8 mouse cellular contexts compared by ENCODE assay signal in the genomic region with DNA sequence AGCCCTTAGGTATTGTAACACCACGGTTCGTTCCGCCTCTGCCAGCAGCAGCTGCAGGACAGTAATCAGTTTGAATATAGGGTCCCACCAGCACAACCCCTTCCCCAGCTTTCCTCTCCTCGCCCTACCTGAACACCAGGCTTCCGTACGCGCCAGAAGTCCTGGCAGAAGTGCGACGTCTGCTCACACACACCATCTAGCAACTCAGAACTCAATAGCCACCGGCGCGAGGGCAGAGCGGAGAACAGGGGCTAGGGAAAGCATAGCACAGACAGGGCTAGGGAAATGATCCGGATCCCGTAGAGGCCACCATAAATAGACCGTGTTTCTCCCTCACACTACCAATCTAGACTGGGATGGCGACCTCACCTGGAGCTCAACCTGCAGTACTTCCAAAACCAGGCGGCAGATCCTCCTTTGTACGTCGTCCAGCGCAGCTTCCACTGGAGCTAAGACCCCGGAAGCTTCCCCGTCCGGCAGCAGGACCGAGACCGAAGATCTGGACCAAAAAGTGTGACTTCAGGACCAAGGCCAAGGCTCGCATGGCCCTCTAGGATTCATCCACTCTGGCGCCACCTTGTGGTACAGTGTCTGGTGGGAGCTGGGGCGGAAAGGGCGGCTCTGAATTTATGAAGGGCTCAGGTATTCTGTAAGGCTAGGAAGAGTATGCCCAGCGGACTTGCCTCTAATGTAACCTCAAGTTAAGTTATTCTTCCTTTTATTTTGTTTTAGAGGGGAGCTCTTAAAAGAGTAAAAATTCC. TPM values are rescaled to one million over a fixed set of nuclear protein-coding genes. Genes with fewer than 3 reads are reported as not detected.
DNase-seq lines count a peak whose midpoint lies in the region; ATAC-seq lines count a peak whose summit lies in the region.

No protein-coding gene starts in this region.

- H3K4me1 ChIP-seq in embryonic facial prominence, embryonic 11.5 days (ENCODE audit: control insufficient read depth, insufficient read depth, low read length): peaks cover 5% of the 10 kb centered on the region; the same call in 1 of the 2 replicates
- H3K4me1 ChIP-seq in heart, embryonic 11.5 days (ENCODE audit: control insufficient read depth, insufficient read depth, low read length): peaks cover 20% of the 10 kb centered on the region
- H3K4me1 ChIP-seq in kidney, embryonic 14.5 days (ENCODE audit: control insufficient read depth, insufficient read depth, low read length): peaks cover 22% of the 10 kb centered on the region
- H3K4me1 ChIP-seq in liver, embryonic 13.5 days (replicated peaks): peaks cover 32% of the 10 kb centered on the region
- peaks cover 23% of the 10 kb centered on the region for H3K4me1 ChIP-seq in stomach, embryonic 15.5 days

- ATAC-seq in embryonic facial prominence, embryonic 11.5 days (replicated peaks; ENCODE audit: insufficient number of reproducible peaks, low FRiP score, low TSS enrichment, low read depth): no peak
- no peak for ATAC-seq in heart, embryonic 11.5 days (replicated peaks; ENCODE audit: insufficient number of reproducible peaks, low FRiP score, low TSS enrichment)
- ATAC-seq in kidney, embryonic 14.5 days (ENCODE audit: low FRiP score, low TSS enrichment): no peak
- ATAC-seq in liver, embryonic 13.5 days (ENCODE audit: low read depth): no peak
- ATAC-seq in stomach, embryonic 15.5 days (ENCODE audit: insufficient read depth, low FRiP score, low read depth): no peak

- H3K27ac ChIP-seq in embryonic facial prominence, embryonic 11.5 days (replicated peaks; ENCODE audit: low read depth, low read length): no peak overlapping the region
- no peak overlapping the region for H3K27ac ChIP-seq in heart, embryonic 11.5 days (ENCODE audit: low read depth, low read length)
- H3K27ac ChIP-seq in kidney, embryonic 14.5 days (ENCODE audit: low read depth, low read length): no peak overlapping the region
- no peak overlapping the region for H3K27ac ChIP-seq in liver, embryonic 13.5 days
- no peak overlapping the region for H3K27ac ChIP-seq in stomach, embryonic 15.5 days

- no peaks in the 10 kb centered on the region for H3K36me3 ChIP-seq in embryonic facial prominence, embryonic 11.5 days (replicated peaks; ENCODE audit: control insufficient read depth, insufficient read depth, low read depth, low read length)
- no peaks in the 10 kb centered on the region for H3K36me3 ChIP-seq in heart, embryonic 11.5 days (ENCODE audit: control insufficient read depth, insufficient read depth, low read length)
- H3K36me3 ChIP-seq in kidney, embryonic 14.5 days (ENCODE audit: control insufficient read depth, insufficient read depth, low read length): no peaks in the 10 kb centered on the region
- no peaks in the 10 kb centered on the region for H3K36me3 ChIP-seq in liver, embryonic 13.5 days
- H3K36me3 ChIP-seq in stomach, embryonic 15.5 days: no peaks in the 10 kb centered on the region

- peak; percentile 87 for DNase-seq in 416B (ENCODE audit: low read depth)
- peak; percentile 76 for DNase-seq in adrenal gland, adult 8-10 months
- peak; percentile 96 for DNase-seq in embryonic facial prominence, embryonic 11.5 days (ENCODE audit: low spot score)
- DNase-seq in liver, embryonic 13.5 days: peak; percentile 81
- DNase-seq in natural killer cell, adult 2 months (ENCODE audit: low spot score in 2 of 2): peak; percentile 84 to 91

- H3K27me3 ChIP-seq in embryonic facial prominence, embryonic 11.5 days (ENCODE audit: control insufficient read depth, insufficient read depth, low read length): peaks cover 12% of the 10 kb centered on the region
- peaks cover 16% of the 10 kb centered on the region for H3K27me3 ChIP-seq in heart, embryonic 11.5 days (ENCODE audit: control insufficient read depth, insufficient read depth, low read length)
- H3K27me3 ChIP-seq in kidney, embryonic 14.5 days (ENCODE audit: control insufficient read depth, insufficient read depth, low read length): peaks cover 9% of the 10 kb centered on the region; the same call in 1 of the 2 replicates
- peaks cover 32% of the 10 kb centered on the region for H3K27me3 ChIP-seq in liver, embryonic 13.5 days
- peaks cover 10% of the 10 kb centered on the region for H3K27me3 ChIP-seq in stomach, embryonic 15.5 days (replicated peaks)

- peak overlapping the region; percentile 47 for H3K4me3 ChIP-seq in embryonic facial prominence, embryonic 11.5 days (ENCODE audit: low read depth, low read length)
- peak overlapping the region; percentile 51; the same call in 1 of the 2 replicates for H3K4me3 ChIP-seq in heart, embryonic 11.5 days (ENCODE audit: low read depth, low read length)
- peak overlapping the region; percentile 6; the same call in 1 of the 2 replicates for H3K4me3 ChIP-seq in kidney, embryonic 14.5 days (ENCODE audit: low read length)
- peak overlapping the region; percentile 61; the same call in 1 of the 2 replicates for H3K4me3 ChIP-seq in liver, embryonic 13.5 days (replicated peaks)
- peak overlapping the region; percentile 19; the same call in 1 of the 2 replicates for H3K4me3 ChIP-seq in stomach, embryonic 15.5 days (replicated peaks)

- H3K9ac ChIP-seq in embryonic facial prominence, embryonic 11.5 days (replicated peaks; ENCODE audit: low read length): no peak overlapping the region
- H3K9ac ChIP-seq in heart, embryonic 11.5 days (ENCODE audit: low read depth, low read length): no peak overlapping the region
- H3K9ac ChIP-seq in kidney, embryonic 14.5 days (ENCODE audit: low read depth, low read length): no peak overlapping the region
- H3K9ac ChIP-seq in liver, embryonic 13.5 days: no peak overlapping the region
- H3K9ac ChIP-seq in stomach, embryonic 15.5 days: no peak overlapping the region

- peak overlapping the region; percentile 69 for H3K4me2 ChIP-seq in embryonic facial prominence, embryonic 11.5 days (ENCODE audit: low read depth, low read length)
- peak overlapping the region; percentile 92 for H3K4me2 ChIP-seq in heart, embryonic 11.5 days
- H3K4me2 ChIP-seq in kidney, embryonic 14.5 days (replicated peaks; ENCODE audit: low read depth, low read length): peak overlapping the region; percentile 87
- H3K4me2 ChIP-seq in liver, embryonic 13.5 days: peak overlapping the region; percentile 87
- H3K4me2 ChIP-seq in stomach, embryonic 15.5 days: peak overlapping the region; percentile 84

- WGBS in embryonic facial prominence, embryonic 11.5 days: 7% methylated on average over 31 of the region's 31 CpGs
- WGBS in heart, embryonic 11.5 days (ENCODE audit: insufficient replicate concordance): 11% methylated on average over 31 of the region's 31 CpGs
- 9% methylated on average over 31 of the region's 31 CpGs for WGBS in kidney, embryonic 14.5 days
- WGBS in liver, embryonic 13.5 days (ENCODE audit: insufficient replicate concordance): 17% methylated on average over 31 of the region's 31 CpGs
- 8% methylated on average over 31 of the region's 31 CpGs for WGBS in stomach, embryonic 15.5 days

- no peaks in the 10 kb centered on the region for H3K9me3 ChIP-seq in embryonic facial prominence, embryonic 11.5 days (replicated peaks; ENCODE audit: control insufficient read depth, low read length)
- H3K9me3 ChIP-seq in heart, embryonic 11.5 days (replicated peaks; ENCODE audit: control insufficient read depth, low read length): no peaks in the 10 kb centered on the region
- no peaks in the 10 kb centered on the region for H3K9me3 ChIP-seq in kidney, embryonic 14.5 days (ENCODE audit: control insufficient read depth, low read length)
- no peaks in the 10 kb centered on the region for H3K9me3 ChIP-seq in liver, embryonic 13.5 days (replicated peaks)
- no peaks in the 10 kb centered on the region for H3K9me3 ChIP-seq in stomach, embryonic 15.5 days

RNA-seq across cellular contexts. Expression of a gene that starts 1.1 kb away (rescaled TPM):
- 1 to 10 TPM; 2.6 to 5.0 (median 4.6) TPM for total RNA-seq in adrenal gland, adult 8-10 months (2022)
- 23.6 and 25.2 TPM in 2 replicates for polyA plus RNA-seq in embryonic facial prominence, embryonic 11.5 days (2014; fragmentation: Nextera tagmentation; extraction: Ambion mirVana)
- polyA plus RNA-seq in heart, embryonic 11.5 days (2014; fragmentation: Nextera tagmentation; extraction: Ambion mirVana): 4.5 and 6.7 TPM in 2 replicates
- 4.3 and 10.4 TPM in 2 replicates for polyA plus RNA-seq in kidney, embryonic 14.5 days (2014; fragmentation: Nextera tagmentation; extraction: Ambion mirVana)
- 0.60 and 1.1 TPM in 2 replicates for polyA plus RNA-seq in liver, embryonic 13.5 days (2015; fragmentation: Nextera tagmentation; extraction: Ambion mirVana)
- 9.1 and 10.7 TPM in 2 replicates for polyA plus RNA-seq in stomach, embryonic 15.5 days (2015; fragmentation: Nextera tagmentation; extraction: Ambion mirVana)

RNA-seq across cellular contexts. Expression of a gene that starts 5.2 kb away (rescaled TPM):
- total RNA-seq in adrenal gland, adult 8-10 months (2022): 10 to 100 TPM; 20.0 to 57.6 (median 36.8) TPM
- polyA plus RNA-seq in embryonic facial prominence, embryonic 11.5 days (2014; fragmentation: Nextera tagmentation; extraction: Ambion mirVana): 7.2 and 8.2 TPM in 2 replicates
- polyA plus RNA-seq in heart, embryonic 11.5 days (2014; fragmentation: Nextera tagmentation; extraction: Ambion mirVana): 10.8 and 15.0 TPM in 2 replicates
- 13.1 and 17.8 TPM in 2 replicates for polyA plus RNA-seq in kidney, embryonic 14.5 days (2014; fragmentation: Nextera tagmentation; extraction: Ambion mirVana)
- 6.2 and 6.7 TPM in 2 replicates for polyA plus RNA-seq in liver, embryonic 13.5 days (2015; fragmentation: Nextera tagmentation; extraction: Ambion mirVana)
- polyA plus RNA-seq in stomach, embryonic 15.5 days (2015; fragmentation: Nextera tagmentation; extraction: Ambion mirVana): 10.4 and 10.9 TPM in 2 replicates

RNA-seq across cellular contexts. Expression of a gene that starts 6.7 kb away (rescaled TPM):
- 10 to 100 TPM; 39.5 to 53.6 (median 42.0) TPM for total RNA-seq in adrenal gland, adult 8-10 months (2022)
- 103 and 110 TPM in 2 replicates for polyA plus RNA-seq in embryonic facial prominence, embryonic 11.5 days (2014; fragmentation: Nextera tagmentation; extraction: Ambion mirVana)
- polyA plus RNA-seq in heart, embryonic 11.5 days (2014; fragmentation: Nextera tagmentation; extraction: Ambion mirVana): 70.7 and 81.9 TPM in 2 replicates
- 103 and 117 TPM in 2 replicates for polyA plus RNA-seq in kidney, embryonic 14.5 days (2014; fragmentation: Nextera tagmentation; extraction: Ambion mirVana)
- 187 and 232 TPM in 2 replicates for polyA plus RNA-seq in liver, embryonic 13.5 days (2015; fragmentation: Nextera tagmentation; extraction: Ambion mirVana)
- polyA plus RNA-seq in stomach, embryonic 15.5 days (2015; fragmentation: Nextera tagmentation; extraction: Ambion mirVana): 80.4 and 83.1 TPM in 2 replicates

RNA-seq across cellular contexts. Expression of a gene that starts 14.7 kb away (rescaled TPM):
- total RNA-seq in adrenal gland, adult 8-10 months (2022): 10 to 100 TPM in 2 of 4 experiments, 1 to 10 TPM in 2; 7.0 to 14.0 (median 9.3) TPM
- polyA plus RNA-seq in embryonic facial prominence, embryonic 11.5 days (2014; fragmentation: Nextera tagmentation; extraction: Ambion mirVana): 2.8 and 3.3 TPM in 2 replicates
- polyA plus RNA-seq in heart, embryonic 11.5 days (2014; fragmentation: Nextera tagmentation; extraction: Ambion mirVana): 2.9 and 4.2 TPM in 2 replicates
- polyA plus RNA-seq in kidney, embryonic 14.5 days (2014; fragmentation: Nextera tagmentation; extraction: Ambion mirVana): 6.1 and 9.4 TPM in 2 replicates
- 2.1 and 2.8 TPM in 2 replicates for polyA plus RNA-seq in liver, embryonic 13.5 days (2015; fragmentation: Nextera tagmentation; extraction: Ambion mirVana)
- 15.9 and 17.1 TPM in 2 replicates for polyA plus RNA-seq in stomach, embryonic 15.5 days (2015; fragmentation: Nextera tagmentation; extraction: Ambion mirVana)

RNA-seq across cellular contexts. Expression of a gene that starts 14.8 kb away (rescaled TPM):
- 10 to 100 TPM in 1 of 4 experiments, 1 to 10 TPM in 3; 5.5 to 11.7 (median 6.5) TPM for total RNA-seq in adrenal gland, adult 8-10 months (2022)
- polyA plus RNA-seq in embryonic facial prominence, embryonic 11.5 days (2014; fragmentation: Nextera tagmentation; extraction: Ambion mirVana): 0.84 and 1.2 TPM in 2 replicates
- polyA plus RNA-seq in heart, embryonic 11.5 days (2014; fragmentation: Nextera tagmentation; extraction: Ambion mirVana): 1.8 and 2.0 TPM in 2 replicates
- polyA plus RNA-seq in kidney, embryonic 14.5 days (2014; fragmentation: Nextera tagmentation; extraction: Ambion mirVana): 0.85 and 1.1 TPM in 2 replicates
- 0.10 and 0.14 TPM in 2 replicates for polyA plus RNA-seq in liver, embryonic 13.5 days (2015; fragmentation: Nextera tagmentation; extraction: Ambion mirVana)
- 1.4 and 1.7 TPM in 2 replicates for polyA plus RNA-seq in stomach, embryonic 15.5 days (2015; fragmentation: Nextera tagmentation; extraction: Ambion mirVana)

Comparison
In these comparisons a context has a peak if more than half of its experiments do, and no peak if none do; other contexts are left out.
1. H3K4me3 ChIP-seq: peak in every context shown above with its lines; median percentile 61 in liver, embryonic 13.5 days; 51 in heart, embryonic 11.5 days; 47 in embryonic facial prominence, embryonic 11.5 days; 19 in stomach, embryonic 15.5 days; 6 in kidney, embryonic 14.5 days.